Mouse (Mus musculus): ENCODE results near the gene Prss28. TPM values are rescaled to one million over a fixed set of nuclear protein-coding genes. Genes with fewer than 3 reads are reported as not detected.

Gene Prss28
- total RNA-seq, 2 experiments from 2014 or later: not detected

GRCm38 (mm10) chr17:25333943-25334342, 25.5 kb downstream of the Prss28 start:
- DNase-seq: no peak
- intact Hi-C loops (cut with DNase I): loop anchor here (2.0 kb wide), 2 partner anchors 33 to 133 kb away; partner anchors contain the start of gene Tpsb2

DNA sequence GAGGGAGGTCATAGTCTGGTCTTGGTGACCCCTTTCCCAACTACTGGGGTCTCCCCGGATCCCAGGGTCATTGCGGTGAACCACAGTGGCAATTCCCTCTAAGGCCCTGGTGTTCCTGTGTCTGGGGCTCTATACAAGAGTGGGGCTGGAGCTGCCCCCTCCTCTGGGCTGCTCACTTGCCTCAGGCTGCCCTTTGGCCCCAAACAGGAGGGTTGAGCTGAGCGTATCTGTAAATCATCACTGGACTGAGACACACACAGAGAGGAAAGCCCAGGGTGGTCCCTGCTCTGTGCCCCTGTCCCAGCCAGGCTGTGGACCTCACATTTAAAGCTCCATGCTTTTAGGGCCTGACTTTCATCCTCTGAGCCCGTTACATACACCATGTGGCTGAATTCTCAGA, 29.8 kb downstream of the Prss28 start:
- DNase-seq: no peak
- intact Hi-C loops (cut with DNase I): no loop called here

GRCm38 (mm10) chr17:25340003-25340402, 31.6 kb downstream of the Prss28 start:
- no peak for DNase-seq
- intact Hi-C loops (cut with DNase I): no loop called here

GRCm38 (mm10) chr17:25341490-25341889, 33.0 kb downstream of the Prss28 start:
- DNase-seq: no peak
- intact Hi-C loops (cut with DNase I): no loop called here

- no peak for DNase-seq
- intact Hi-C loops (cut with DNase I): no loop called here
These were observed 37.0 kb downstream of the Prss28 start, which contains the start of gene Tpsab1 for GRCm38 (mm10) chr17:25345462-25345861. Gene Tpsab1 (minus strand): TSS chr17:25345562.

DNA sequence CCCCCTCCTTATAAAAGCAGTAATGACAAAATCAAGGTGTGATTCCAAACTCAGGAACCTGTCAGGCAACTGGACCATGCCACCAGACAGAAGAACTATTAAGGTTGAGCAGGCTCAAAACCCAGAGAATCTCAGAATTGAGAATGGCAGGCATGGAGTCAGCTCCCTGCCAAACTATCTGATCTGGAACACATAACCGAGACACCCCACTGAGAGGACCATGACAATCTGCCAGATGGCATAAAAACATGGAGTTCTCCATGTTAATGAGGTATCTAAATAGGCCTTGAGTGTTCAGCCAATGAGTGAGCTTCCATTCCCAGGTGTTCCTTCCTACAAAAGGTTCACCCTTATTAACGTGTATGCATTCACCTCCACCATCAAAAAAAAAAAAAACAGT, 52.8 kb downstream of the Prss28 start:
- intact Hi-C loops (cut with DNase I): no loop called here

More for the DNA sequence above, 52.8 kb downstream of the Prss28 start:
- DNase-seq: no peak

Other genes with a start within 250 kb of the Prss28 start
- 10 to 100 TPM; 10.3 to 10.7 TPM for gene Tmem204, start 225.1 kb upstream of the Prss28 start, total RNA-seq (2021)
- gene Telo2, start 192.7 kb upstream of the Prss28 start, total RNA-seq (2021): 1 to 10 TPM; 4.2 to 6.1 TPM
- gene Ptx4, start 187.9 kb upstream of the Prss28 start, total RNA-seq (2021): 1 to 10 TPM; 3.7 to 4.3 TPM
- gene Clcn7, start 175.3 kb upstream of the Prss28 start, total RNA-seq (2021): 10 to 100 TPM; 13.7 to 14.9 TPM
- not detected for gene Ccdc154, start 146.2 kb upstream of the Prss28 start, total RNA-seq (2021)
- gene Gm38655, start 133.2 kb upstream of the Prss28 start, total RNA-seq (2021): not detected
- gene BC003965, start 124.1 kb upstream of the Prss28 start, total RNA-seq (2021): 10 to 100 TPM; 12.3 to 13.8 TPM
- gene Unkl, start 120.2 kb upstream of the Prss28 start, total RNA-seq (2021): 1 to 10 TPM; 4.9 to 5.6 TPM
- 10 to 100 TPM; 13.8 to 14.1 TPM for gene Gnptg, start 68.5 kb upstream of the Prss28 start, total RNA-seq (2021)
- 10 to 100 TPM; 15.8 to 18.4 TPM for gene Tsr3, start 68.5 kb upstream of the Prss28 start, total RNA-seq (2021)
- gene Baiap3, start 52.3 kb upstream of the Prss28 start, total RNA-seq (2021): not detected
- 10 to 100 TPM; 55.0 to 60.6 TPM for gene Ube2i, start 34.0 kb upstream of the Prss28 start, total RNA-seq (2021)
- under 1 TPM; 0.20 to 0.36 TPM for gene Prss34, start 10.3 kb upstream of the Prss28 start, total RNA-seq (2021)
- not detected for gene Prss29, start 10.0 kb downstream of the Prss28 start, total RNA-seq (2021)
- gene Tpsab1, start 36.9 kb downstream of the Prss28 start, total RNA-seq (2021): 1 to 10 TPM; 1.1 to 1.3 TPM
- 1 to 10 TPM; 2.7 to 3.5 TPM for gene Tpsb2, start 57.7 kb downstream of the Prss28 start, total RNA-seq (2021)
- under 1 TPM in 1 of 2 experiments, not detected in 1; 0.26 TPM for gene Tpsg1, start 60.6 kb downstream of the Prss28 start, total RNA-seq (2021)
- 1 to 10 TPM in 1 of 2 experiments, under 1 TPM in 1; 0.94 to 1.2 TPM for gene Cacna1h, start 125.1 kb downstream of the Prss28 start, total RNA-seq (2021)
- not detected for gene Tekt4, start 146.0 kb downstream of the Prss28 start, total RNA-seq (2021)
- gene Sstr5, start 188.6 kb downstream of the Prss28 start, total RNA-seq (2021): not detected

Data from gastrocnemius, postnatal 36 days (tissue).